Mouse (Mus musculus) forebrain, embryonic 12.5 days (tissue): ENCODE results near the gene Eno3. TPM values are rescaled to one million over a fixed set of nuclear protein-coding genes. Genes with fewer than 3 reads are reported as not detected.

Experiments used
- ATAC-seq: fragments of 200-750 bp; cut with Nextera tagmentation; 2 replicates; pipeline ENCODE4 v1.8.0; 2017; ENCODE audit warnings: moderate TSS enrichment; ENCODE audit not compliant: low FRiP score
- H3K27ac ChIP-seq: fragments of 300-500 bp; sonication (generic); 2 replicates; pipeline ENCODE4 v1.5.1; 2016; ENCODE audit warnings: mild to moderate bottlenecking
- H3K27me3 ChIP-seq: fragments of 300-500 bp; sonication (generic); 2 replicates; pipeline ENCODE4 v1.6.1; 2016; ENCODE audit warnings: mild to moderate bottlenecking
- H3K36me3 ChIP-seq: fragments of 300-500 bp; sonication (generic); replicated peaks from 2 replicates; pipeline ENCODE4 v1.6.1; 2016; ENCODE audit warnings: mild to moderate bottlenecking
- H3K4me1 ChIP-seq: fragments of 300-500 bp; sonication (generic); 2 replicates; pipeline ENCODE4 v1.6.1; 2016
- H3K4me2 ChIP-seq: fragments of 300-500 bp; sonication (generic); 2 replicates; pipeline ENCODE4 v1.6.1; 2016; ENCODE audit warnings: mild to moderate bottlenecking, moderate library complexity
- H3K4me3 ChIP-seq: fragments of 300-500 bp; sonication (generic); replicated peaks from 2 replicates; pipeline ENCODE4 v1.5.1; 2016; ENCODE audit warnings: mild to moderate bottlenecking
- H3K9ac ChIP-seq: fragments of 300-500 bp; sonication (generic); 2 replicates; pipeline ENCODE4 v1.6.1; 2016; ENCODE audit warnings: mild to moderate bottlenecking
- H3K9me3 ChIP-seq: fragments of 300-500 bp; sonication (generic); 2 replicates; pipeline ENCODE4 v1.6.1; 2016
- WGBS: fragments of 180-500 bp; shearing (Covaris S2); methylation state at CpG from one replicate; pipeline ENCODE4 v1.1.7; 2016; 5-methylcytosine and 5-hydroxymethylcytosine counted together
- polyA plus RNA-seq: library from polyadenylated mRNA; unstranded; fragments of >200 nt; fragmentation: Nextera tagmentation; extraction: Ambion mirVana; gene quantifications from 2 replicates; pipeline ENCODE4 v1.2.1, GENCODE M21; 2016

Eno3 gene
- polyA plus RNA-seq, 1 experiment from 2014 or later, result 9.0 TPM

DNA sequence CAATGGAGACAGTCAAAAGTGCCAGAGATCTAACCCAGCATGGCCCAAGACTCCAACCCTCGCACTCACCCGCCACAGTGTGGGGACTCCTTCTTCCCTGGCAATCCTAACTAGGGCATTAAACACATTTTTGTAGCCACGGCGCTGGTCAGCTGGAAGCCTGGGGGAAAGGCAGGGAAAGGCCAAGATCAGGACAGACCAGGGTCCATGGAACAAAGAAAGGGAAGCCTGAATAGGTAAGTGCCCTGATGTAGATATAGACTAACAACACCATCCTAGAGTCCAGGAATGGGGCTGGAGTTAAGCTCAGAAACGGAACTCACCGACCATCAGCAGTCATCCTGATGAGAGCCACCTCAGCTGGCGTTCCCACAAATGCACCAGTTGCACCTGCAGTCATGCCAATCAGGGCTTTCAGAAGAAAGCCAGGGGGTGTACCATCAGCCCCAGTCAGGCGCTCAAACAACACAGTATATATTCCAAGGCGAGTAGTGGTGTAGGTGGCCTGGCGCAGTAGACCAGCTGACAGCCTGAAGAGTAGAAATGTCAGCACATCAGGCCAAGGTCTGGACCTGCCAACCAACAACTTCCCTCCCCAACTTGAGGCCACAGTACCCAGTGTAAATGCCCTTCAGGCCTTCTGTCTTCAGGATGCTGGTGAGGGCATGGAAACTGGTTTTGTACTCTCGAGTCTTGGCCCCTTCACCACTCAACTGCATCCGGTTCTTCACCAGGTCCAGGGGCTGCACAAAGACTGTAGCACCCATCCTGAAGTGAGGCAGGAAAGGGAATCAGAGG is 11.3 kb upstream of the Eno3 start:
- H3K9ac ChIP-seq, result peak overlapping the region; percentile 86
- no peak for ATAC-seq
- peak overlapping the region; percentile 73 for H3K4me2 ChIP-seq
- peaks cover 38% of the 10 kb centered on the region for H3K4me1 ChIP-seq
- H3K27ac ChIP-seq, result no peak overlapping the region
- peaks cover 51% of the 10 kb centered on the region for H3K36me3 ChIP-seq
- 92% methylated on average over 12 of the region's 12 CpGs for WGBS
- no peaks in the 10 kb centered on the region for H3K9me3 ChIP-seq
- H3K27me3 ChIP-seq, result no peaks in the 10 kb centered on the region
- peak overlapping the region; percentile 78 for H3K4me3 ChIP-seq

DNA sequence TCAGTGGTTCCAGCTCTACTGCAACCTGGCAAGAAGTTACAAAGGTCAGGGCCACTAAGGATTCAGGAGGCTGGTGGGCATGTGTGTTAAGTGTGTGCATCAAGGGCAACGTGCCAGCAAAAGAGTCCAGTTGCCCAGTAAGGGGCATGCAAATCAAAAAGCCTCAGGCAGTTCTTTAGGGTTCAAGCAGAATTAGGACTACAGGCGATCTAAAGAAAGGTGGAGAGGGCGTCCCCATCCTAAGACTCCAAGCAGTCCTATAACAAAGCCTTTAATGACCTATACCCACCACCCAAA is 10.8 kb upstream of the Eno3 start:
- Histone ChIP-seq H3K27me3 (no peaks in the 10 kb centered on the region), H3K4me2 (peak overlapping the region; percentile 73), H3K27ac (peak overlapping the region; percentile 92), H3K4me1 (peaks cover 42% of the 10 kb centered on the region), H3K36me3 (peaks cover 56% of the 10 kb centered on the region), H3K4me3 (peak overlapping the region; percentile 78), H3K9ac (peak overlapping the region; percentile 86), H3K9me3 (no peaks in the 10 kb centered on the region)
- no peak for ATAC-seq
- WGBS, result 17% methylated on average over 3 of the region's 3 CpGs

DNA sequence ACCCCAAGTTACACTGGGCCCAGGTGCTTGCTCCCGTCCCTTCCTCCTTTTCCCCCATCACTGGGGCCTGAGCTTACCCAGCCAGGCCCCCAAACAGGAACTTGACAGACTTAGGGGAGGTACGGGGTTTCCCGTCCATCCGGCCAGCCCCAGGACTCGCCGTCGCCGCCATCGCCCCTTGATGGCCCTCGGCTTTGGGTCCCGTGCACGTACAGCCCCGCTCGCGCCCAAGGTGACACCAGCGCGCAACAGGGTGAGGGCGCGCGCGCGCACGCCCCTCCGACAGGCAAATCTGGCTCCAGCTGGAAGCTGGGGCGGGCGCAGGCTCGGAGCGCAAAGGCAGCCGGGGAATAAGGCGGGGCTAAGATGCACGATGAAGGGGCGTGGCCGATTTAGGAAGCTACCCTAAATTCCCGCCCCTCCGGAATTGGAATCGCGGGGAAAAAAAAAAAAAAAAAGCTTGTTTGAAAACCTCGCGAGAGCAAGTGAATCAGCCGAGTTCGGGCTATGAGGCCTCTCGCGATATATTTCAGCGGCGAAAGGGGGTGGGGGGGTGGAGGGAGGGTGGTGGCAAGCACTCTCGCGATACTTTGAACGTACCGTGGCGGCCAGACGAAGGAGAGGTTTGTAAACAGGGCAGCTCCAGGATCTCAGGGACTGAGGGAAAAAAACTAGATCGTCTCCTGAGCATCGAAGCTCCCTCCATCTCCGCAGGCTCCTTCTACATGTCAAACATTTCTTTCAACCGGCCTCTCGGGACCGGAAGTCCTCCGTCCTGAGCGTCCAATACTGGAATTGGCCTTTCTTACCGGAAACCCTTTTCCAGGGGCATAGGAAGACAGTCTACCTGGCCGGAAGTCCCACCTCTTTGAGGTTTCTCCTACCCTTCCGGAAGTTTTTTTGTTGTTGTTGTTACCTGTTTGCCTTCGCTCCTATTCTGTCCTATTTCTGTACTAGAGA is 10.0 kb upstream of the Eno3 start, which contains the start of the genes Rnf167 and Slc25a11:
Gene Rnf167 (plus strand): TSS at position 545 of the 960 bp plus-strand sequence.
Gene Slc25a11 (minus strand): TSS at position 789 of the 960 bp plus-strand sequence.
- H3K36me3 ChIP-seq, result peaks cover 63% of the 10 kb centered on the region
- H3K9ac ChIP-seq, result peak within 1 kb of the TSS; percentile 87
- peak; percentile 90 for ATAC-seq
- peak within 1 kb of the TSS; percentile 100 for H3K4me2 ChIP-seq
- no peaks in the 10 kb centered on the region for H3K27me3 ChIP-seq
- H3K4me1 ChIP-seq, result peaks cover 45% of the 10 kb centered on the region
- H3K4me3 ChIP-seq, result peak within 1 kb of the TSS; percentile 78
- H3K27ac ChIP-seq, result peak within 1 kb of the TSS; percentile 93
- 0% methylated on average over 63 of the region's 63 CpGs for WGBS
- H3K9me3 ChIP-seq, result no peaks in the 10 kb centered on the region

- Histone ChIP-seq H3K4me3 (peak overlapping the region; percentile 78), H3K4me1 (peaks cover 54% of the 10 kb centered on the region), H3K9ac (peak overlapping the region; percentile 87), H3K27me3 (no peaks in the 10 kb centered on the region), H3K9me3 (no peaks in the 10 kb centered on the region), H3K36me3 (peaks cover 67% of the 10 kb centered on the region), H3K27ac (peak overlapping the region; percentile 93), H3K4me2 (peak overlapping the region; percentile 100)
- peak; percentile 14; the same call in 1 of the 2 replicates for ATAC-seq
- WGBS, result 4% methylated on average over 28 of the region's 28 CpGs
Observed at GRCm38 (mm10) chr11:70647716-70648420, 9.1 kb upstream of the Eno3 start.

DNA sequence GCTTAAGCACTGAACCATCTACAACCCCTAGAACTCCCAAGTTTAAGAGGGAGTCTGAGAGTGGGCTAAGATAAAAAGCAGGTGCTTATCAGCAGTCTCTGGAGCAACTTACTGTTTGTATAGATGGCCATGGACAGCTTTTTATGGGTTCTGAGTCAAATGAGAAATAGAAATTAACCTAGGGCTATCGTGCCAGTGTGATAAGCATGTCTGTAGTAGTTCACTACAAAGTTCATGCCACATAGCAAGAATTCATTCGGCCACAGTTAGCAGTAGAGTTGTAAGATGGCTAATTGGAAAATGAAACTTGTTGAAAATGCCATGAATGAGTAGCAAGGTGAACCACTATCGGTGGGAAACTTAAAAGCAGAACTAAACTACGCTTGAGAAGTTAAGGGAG is 8.5 kb upstream of the Eno3 start:
- H3K4me2 ChIP-seq, result peak overlapping the region; percentile 100
- H3K27ac ChIP-seq, result no peak overlapping the region
- peak overlapping the region; percentile 87 for H3K9ac ChIP-seq
- H3K9me3 ChIP-seq, result no peaks in the 10 kb centered on the region
- 84% methylated on average over 4 of the region's 4 CpGs for WGBS
- peak overlapping the region; percentile 78 for H3K4me3 ChIP-seq
- peaks cover 60% of the 10 kb centered on the region for H3K36me3 ChIP-seq
- H3K4me1 ChIP-seq, result peaks cover 57% of the 10 kb centered on the region
- no peaks in the 10 kb centered on the region for H3K27me3 ChIP-seq
- no peak for ATAC-seq

DNA sequence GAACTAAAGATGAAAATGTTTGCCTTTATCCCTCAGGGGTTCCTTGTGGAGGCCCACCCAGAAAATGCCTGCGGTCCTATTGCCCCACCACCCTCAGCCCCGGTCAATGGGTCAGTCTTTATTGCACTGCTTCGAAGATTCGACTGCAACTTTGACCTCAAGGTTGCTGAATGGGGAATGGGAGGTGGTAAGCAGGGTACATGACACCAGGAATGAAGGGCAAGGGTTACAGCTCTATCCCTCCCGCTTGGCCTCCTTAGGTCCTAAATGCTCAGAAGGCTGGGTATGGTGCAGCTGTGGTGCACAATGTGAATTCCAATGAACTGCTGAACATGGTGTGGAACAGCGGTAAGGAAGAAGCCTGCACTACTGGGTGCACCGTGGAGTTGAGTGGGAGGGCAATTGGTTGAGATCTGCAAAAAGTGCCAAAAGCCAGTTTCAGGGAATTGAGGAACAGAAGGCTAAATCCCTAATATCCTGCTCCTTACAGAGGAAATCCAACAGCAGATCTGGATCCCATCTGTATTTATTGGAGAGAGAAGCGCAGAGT is 7.7 kb upstream of the Eno3 start:
- 87% methylated on average over 8 of the region's 8 CpGs for WGBS

GRCm38 (mm10) chr11:70650322-70651175 is 6.5 kb upstream of the Eno3 start:
- Histone ChIP-seq H3K27me3 (no peaks in the 10 kb centered on the region), H3K4me3 (no peak overlapping the region), H3K27ac (no peak overlapping the region), H3K9ac (no peak overlapping the region), H3K4me1 (peaks cover 54% of the 10 kb centered on the region), H3K4me2 (no peak overlapping the region), H3K36me3 (peaks cover 43% of the 10 kb centered on the region), H3K9me3 (no peaks in the 10 kb centered on the region)
- WGBS, result 85% methylated on average over 12 of the region's 12 CpGs
- no peak for ATAC-seq

More for the DNA sequence above, 7.7 kb upstream of the Eno3 start:
- peaks cover 57% of the 10 kb centered on the region for H3K4me1 ChIP-seq
- H3K36me3 ChIP-seq, result peaks cover 55% of the 10 kb centered on the region
- H3K9ac ChIP-seq, result no peak overlapping the region
- H3K9me3 ChIP-seq, result no peaks in the 10 kb centered on the region
- peak overlapping the region; percentile 8; the same call in 1 of the 2 replicates for H3K4me2 ChIP-seq
- H3K4me3 ChIP-seq, result no peak overlapping the region
- no peak overlapping the region for H3K27ac ChIP-seq
- no peak for ATAC-seq
- H3K27me3 ChIP-seq, result no peaks in the 10 kb centered on the region

DNA sequence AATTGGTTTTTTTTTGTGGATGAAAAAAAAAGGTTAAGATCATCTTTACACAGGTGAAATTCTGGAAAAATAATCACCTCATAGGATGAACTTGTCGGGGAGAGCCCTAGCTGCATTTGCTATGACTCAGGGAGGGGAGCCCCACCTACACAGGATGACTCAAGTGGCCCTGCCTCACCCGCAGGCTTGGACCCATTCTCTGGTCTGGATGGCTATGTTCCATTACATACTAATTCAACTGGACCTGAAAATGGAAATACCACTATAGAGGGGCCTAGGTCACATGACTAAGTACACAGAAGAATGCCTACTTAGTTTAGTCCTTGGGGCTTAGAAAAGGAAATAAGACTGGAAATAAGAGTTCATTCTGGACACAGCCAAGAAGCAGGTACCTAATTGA is 5.6 kb upstream of the Eno3 start:
- H3K4me3 ChIP-seq, result no peak overlapping the region
- H3K27ac ChIP-seq, result no peak overlapping the region
- H3K4me2 ChIP-seq, result no peak overlapping the region
- 82% methylated on average over 2 of the region's 2 CpGs for WGBS
- H3K9ac ChIP-seq, result no peak overlapping the region
- H3K36me3 ChIP-seq, result peaks cover 43% of the 10 kb centered on the region
- no peaks in the 10 kb centered on the region for H3K27me3 ChIP-seq
- ATAC-seq, result no peak
- H3K4me1 ChIP-seq, result peaks cover 54% of the 10 kb centered on the region
- no peaks in the 10 kb centered on the region for H3K9me3 ChIP-seq

DNA sequence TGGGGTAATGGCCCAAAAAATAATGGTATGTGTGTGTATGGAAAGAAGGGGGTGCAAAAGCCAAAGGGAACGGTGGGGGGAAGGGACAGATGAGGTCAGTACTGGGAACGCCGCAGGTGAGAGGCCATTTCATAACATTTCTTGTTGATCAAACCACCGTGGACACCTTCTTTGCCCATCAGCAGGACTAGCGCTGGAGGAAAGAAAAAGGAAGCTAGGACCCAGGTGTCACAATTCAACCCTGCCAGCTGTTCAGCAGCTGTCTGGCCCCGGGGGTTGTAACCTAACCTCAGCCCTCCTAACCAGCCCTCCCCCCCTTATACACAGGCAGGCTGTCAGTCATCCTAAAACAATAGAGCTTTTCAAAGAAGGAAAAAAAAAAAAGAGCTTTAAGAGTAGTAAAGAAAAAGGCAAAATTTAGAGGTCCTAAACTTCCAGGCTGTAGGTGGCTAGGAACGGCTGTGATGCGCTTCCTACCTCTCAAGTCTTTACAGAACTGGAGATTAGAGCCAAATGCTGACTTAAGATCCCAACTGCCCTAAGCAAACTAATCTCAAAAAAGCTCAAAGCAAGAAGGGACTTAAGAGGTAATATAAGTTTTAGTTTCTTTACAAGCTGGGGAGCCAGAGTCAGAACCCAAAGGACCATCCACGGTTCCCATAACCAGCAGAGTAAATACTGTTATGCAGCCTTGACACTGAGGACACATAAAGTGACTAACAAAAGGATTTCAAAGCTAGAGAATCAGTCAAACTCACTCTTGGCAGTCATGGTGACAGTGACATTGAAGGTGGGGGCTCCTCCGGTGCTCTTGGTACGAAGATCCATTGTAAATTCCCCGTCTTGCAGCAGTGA is 4.7 kb upstream of the Eno3 start:
- Histone ChIP-seq H3K36me3 (peaks cover 43% of the 10 kb centered on the region), H3K4me1 (peaks cover 60% of the 10 kb centered on the region), H3K9ac (peak overlapping the region; percentile 97), H3K27ac (no peak overlapping the region; the same call in 1 of the 2 replicates), H3K9me3 (no peaks in the 10 kb centered on the region), H3K4me2 (peak overlapping the region; percentile 96), H3K27me3 (peaks cover 3% of the 10 kb centered on the region; the same call in 1 of the 2 replicates), H3K4me3 (peak overlapping the region; percentile 98)
- WGBS, result 70% methylated on average over 12 of the region's 12 CpGs
- ATAC-seq, result no peak

- 62% methylated on average over 6 of the region's 6 CpGs for WGBS
- Histone ChIP-seq H3K36me3 (peaks cover 43% of the 10 kb centered on the region), H3K9ac (peak overlapping the region; percentile 97), H3K4me2 (peak overlapping the region; percentile 96), H3K27ac (peak overlapping the region; percentile 98), H3K9me3 (no peaks in the 10 kb centered on the region), H3K4me3 (peak overlapping the region; percentile 98), H3K27me3 (peaks cover 3% of the 10 kb centered on the region; the same call in 1 of the 2 replicates), H3K4me1 (peaks cover 59% of the 10 kb centered on the region)
- ATAC-seq, result no peak
Observed at GRCm38 (mm10) chr11:70652884-70653344, 4.1 kb upstream of the Eno3 start.
